Mouse (Mus musculus) CH12.LX (cell line): ENCODE results near the gene Cabp1. TPM values are rescaled to one million over a fixed set of nuclear protein-coding genes. Genes with fewer than 3 reads are reported as not detected.

ENCODE experiments used
- DNase-seq: peaks from one replicate; pipeline ENCODE4 v3.0.0-alpha.2; 2013; ENCODE audit errors: extremely low read depth
- H3K27ac ChIP-seq: 2 replicates; pipeline ENCODE4 v1.5.1; 2012; ENCODE audit warnings: low read depth, mild to moderate bottlenecking, control low read depth, moderate library complexity; ENCODE audit not compliant: insufficient read depth
- H3K27me3 ChIP-seq: replicated peaks from 2 replicates; pipeline ENCODE3; 2012; ENCODE audit warnings: inconsistent platforms
- H3K36me3 ChIP-seq, 2 experiments: replicated peaks in 1 of 2; 2 replicates each; pipeline versions ENCODE3 to v1.6.1; 2012; ENCODE audit warnings: inconsistent platforms in 1 of 2, low read length in 1 of 2, mild to moderate bottlenecking in 1 of 2, mixed read lengths in 1 of 2, moderate library complexity in 1 of 2; ENCODE audit not compliant: control insufficient read depth in 1 of 2, insufficient read depth in 1 of 2
- H3K4me1 ChIP-seq, 2 experiments: 2 replicates each; pipeline ENCODE4 v1.6.1; 2012; ENCODE audit warnings: inconsistent platforms in 1 of 2, moderate library complexity in 1 of 2; ENCODE audit not compliant: insufficient read depth in 2 of 2, control insufficient read depth in 1 of 2
- H3K4me2 ChIP-seq: 2 replicates; pipeline ENCODE4 v1.6.1; 2012; ENCODE audit warnings: low read depth, mild to moderate bottlenecking, control low read depth; ENCODE audit not compliant: poor library complexity, insufficient read depth, severe bottlenecking
- H3K4me3 ChIP-seq, 3 experiments: fragments of 150-350 bp in 1 of 3; sonication (generic) in 1 of 3; replicated peaks in 1 of 3; 2 replicates each; pipeline versions ENCODE3 to v1.5.1; 2011 to 2012; ENCODE audit warnings: low read depth in 2 of 3, low read length in 2 of 3, mild to moderate bottlenecking in 2 of 3, moderate library complexity in 2 of 3, control low read depth in 1 of 3, improper control_type of control experiment in 1 of 3, inconsistent platforms in 1 of 3, mixed read lengths in 1 of 3; ENCODE audit not compliant: poor library complexity in 1 of 3
- H3K79me2 ChIP-seq: replicated peaks from 2 replicates; pipeline ENCODE4 v1.6.1; 2012; ENCODE audit warnings: mild to moderate bottlenecking, moderate library complexity; ENCODE audit not compliant: control insufficient read depth, poor library complexity, insufficient read depth, severe bottlenecking; ENCODE audit errors: extremely low read depth
- H3K9ac ChIP-seq: 2 replicates; pipeline ENCODE4 v1.6.1; 2012; ENCODE audit warnings: low read depth, mild to moderate bottlenecking, control low read depth, moderate library complexity; ENCODE audit not compliant: insufficient read depth
- H3K9me3 ChIP-seq: replicated peaks from 2 replicates; pipeline ENCODE3; 2012; ENCODE audit warnings: low read length, inconsistent platforms, mixed read lengths
- CTCF ChIP-seq, 2 experiments: IDR thresholded peaks in 1 of 2; conservative IDR thresholded peaks in 1 of 2; 2 replicates each; pipeline ENCODE4 v1.5.1; 2011 to 2012; ENCODE audit warnings: low read depth in 2 of 2, low read length in 2 of 2, improper control_type of control experiment in 1 of 2, inconsistent platforms in 1 of 2, mild to moderate bottlenecking in 1 of 2, moderate library complexity in 1 of 2
- ELF1 ChIP-seq: IDR thresholded peaks from 2 replicates; pipeline ENCODE4 v1.6.1; 2014; ENCODE audit warnings: low read depth, mild to moderate bottlenecking, inconsistent platforms, low read length, improper control_type of control experiment
- HCFC1 ChIP-seq: IDR thresholded peaks from 2 replicates; pipeline ENCODE4 v1.6.1; 2012; ENCODE audit warnings: low read depth, mild to moderate bottlenecking, inconsistent platforms, low read length, improper control_type of control experiment
- JUND ChIP-seq: conservative IDR thresholded peaks from 2 replicates; pipeline ENCODE4 v1.6.1; 2011; ENCODE audit warnings: low read depth, low read length, improper control_type of control experiment
- MAX ChIP-seq: IDR thresholded peaks from 2 replicates; pipeline ENCODE4 v1.6.1; 2011; ENCODE audit warnings: low read length, improper control_type of control experiment
- MXI1 ChIP-seq: IDR thresholded peaks from 2 replicates; pipeline ENCODE4 v1.6.1; 2011; ENCODE audit warnings: mild to moderate bottlenecking, low read depth, low read length, improper control_type of control experiment
- MYC ChIP-seq: IDR thresholded peaks from 2 replicates; pipeline ENCODE4 v1.6.1; 2011; ENCODE audit warnings: low read depth, mild to moderate bottlenecking, improper control_type of control experiment, low read length
- NELFE ChIP-seq: IDR thresholded peaks from 2 replicates; pipeline ENCODE4 v1.6.1; 2011; ENCODE audit warnings: low read depth, low read length, improper control_type of control experiment
- NRF1 ChIP-seq: IDR thresholded peaks from 2 replicates; pipeline ENCODE4 v1.6.1; 2014; ENCODE audit warnings: low read depth, mild to moderate bottlenecking, inconsistent platforms, low read length, improper control_type of control experiment, moderate library complexity
- POLR2A ChIP-seq: IDR thresholded peaks from 2 replicates; pipeline ENCODE4 v1.6.1; 2011; ENCODE audit warnings: low read depth, mild to moderate bottlenecking, improper control_type of control experiment, low read length
- POLR2AphosphoS2 ChIP-seq: IDR thresholded peaks from 2 replicates; pipeline ENCODE4 v1.6.1; 2011; ENCODE audit warnings: low read depth, low read length, improper control_type of control experiment
- RCOR1 ChIP-seq: conservative IDR thresholded peaks from 2 replicates; pipeline ENCODE4 v1.6.1; 2012; ENCODE audit warnings: low read depth, mild to moderate bottlenecking, inconsistent platforms, low read length, improper control_type of control experiment
- SIN3A ChIP-seq: IDR thresholded peaks from 2 replicates; pipeline ENCODE4 v1.6.1; 2012; ENCODE audit warnings: low read length, improper control_type of control experiment, inconsistent platforms
- TBP ChIP-seq: conservative IDR thresholded peaks from 2 replicates; pipeline ENCODE4 v1.6.1; 2011; ENCODE audit warnings: low read depth, low read length, improper control_type of control experiment
- TCF12 ChIP-seq: IDR thresholded peaks from 2 replicates; pipeline ENCODE4 v1.6.1; 2014; ENCODE audit warnings: low read depth, mild to moderate bottlenecking, inconsistent platforms, low read length, improper control_type of control experiment
- ZKSCAN1 ChIP-seq: IDR thresholded peaks from 2 replicates; pipeline ENCODE4 v1.6.1; 2012; ENCODE audit warnings: low read depth, inconsistent platforms, low read length, improper control_type of control experiment, borderline replicate concordance
- ZMIZ1 ChIP-seq: IDR thresholded peaks from 2 replicates; pipeline ENCODE4 v1.6.1; 2012; ENCODE audit warnings: low read depth, mild to moderate bottlenecking, inconsistent platforms, low read length, improper control_type of control experiment
- ZNF384 ChIP-seq: IDR thresholded peaks from 2 replicates; pipeline ENCODE4 v1.6.1; 2012; ENCODE audit warnings: low read depth, low read length, improper control_type of control experiment, inconsistent platforms
- dilution Hi-C: fragments of 300-500 bp; cut with MboI; formaldehyde crosslinking; loops from 2 replicates; pipeline ENCODE4 v1.14.3; 2020; ENCODE audit warnings: low sequenced_read_pairs; ENCODE audit not compliant: extremely low pct_unique_long_range_greater_than_20kb, extremely low pct_ligation_motif_present
- in situ Hi-C: fragments of 300-500 bp; cut with MboI; formaldehyde crosslinking; loops from 3 replicates; pipeline ENCODE4 v1.14.3; 2019; ENCODE audit warnings: low sequenced_read_pairs, low pct_ligation_motif_present, low pct_unique_long_range_greater_than_20kb, mixed read lengths
- polyA plus RNA-seq: library from polyadenylated mRNA; unstranded; fragments of >175 nt; gene quantifications from 2 replicates; pipeline ENCODE4 v1.2.1, GENCODE M21; 2012; ENCODE audit warnings: low read depth; ENCODE audit not compliant: insufficient read length
- total RNA-seq, 2 experiments: library from RNA; depleted of rRNA; stranded (reverse); fragments of 300-350 nt in 1 of 2; fragments of >200 nt in 1 of 2; gene quantifications; 2 replicates each; pipeline ENCODE4 v1.2.3; 2012 to 2014

Cabp1 gene
- total and polyA plus RNA-seq, 3 experiments: 0.59 to 1.8 (median 1.7) TPM

- no peaks in the 10 kb centered on the region for H3K79me2 ChIP-seq
- peaks cover 3% of the 10 kb centered on the region for H3K9me3 ChIP-seq
- dilution Hi-C loops: no loop called here
- H3K9ac ChIP-seq: no peak overlapping the region
- in situ Hi-C loops: no loop called here
- H3K36me3 ChIP-seq: no peaks in the 10 kb centered on the region
- peaks cover 71% of the 10 kb centered on the region for H3K27me3 ChIP-seq
- peaks cover 0 to 16% of the 10 kb centered on the region in 2 experiments; a peak in 2 of 4 replicates for H3K4me1 ChIP-seq
- no peak for DNase-seq
- TF ChIP-seq SIN3A: peak; percentile 67
- TF ChIP-seq MAX: no peak
- peak overlapping the region; percentile 94 for H3K4me2 ChIP-seq
- no peak overlapping the region for H3K27ac ChIP-seq
- peak overlapping the region in 2 of 3 experiments; percentile 44 to 58 for H3K4me3 ChIP-seq
These were observed 955 bp downstream of the Cabp1 start for GRCm38 (mm10) chr5:115193226-115193625.

GRCm38 (mm10) chr5:115192828-115193195 lies 1.4 kb downstream of the Cabp1 start:
- Histone ChIP-seq H3K79me2 (no peaks in the 10 kb centered on the region), H3K9me3 (peaks cover 3% of the 10 kb centered on the region), H3K27ac (no peak overlapping the region), H3K4me2 (peak overlapping the region; percentile 94), H3K4me1 (peaks cover 0 to 16% of the 10 kb centered on the region in 2 experiments; a peak in 2 of 4 replicates), H3K9ac (no peak overlapping the region), H3K27me3 (peaks cover 71% of the 10 kb centered on the region), H3K36me3 (no peaks in the 10 kb centered on the region), H3K4me3 (no peak overlapping the region)
- dilution Hi-C loops: no loop called here
- in situ Hi-C loops: no loop called here
- no peak for TF ChIP-seq RCOR1
- no peak for TF ChIP-seq NRF1
- TF ChIP-seq POLR2A: no peak
- TF ChIP-seq NELFE: no peak
- no peak for TF ChIP-seq POLR2AphosphoS2
- TF ChIP-seq ZMIZ1: no peak
- TF ChIP-seq SIN3A: no peak
- no peak for TF ChIP-seq ZNF384
- TF ChIP-seq TCF12: no peak
- no peak for TF ChIP-seq MAX
- no peak for TF ChIP-seq ELF1
- TF ChIP-seq HCFC1: no peak
- no peak for TF ChIP-seq JUND
- TF ChIP-seq MYC: no peak
- no peak for TF ChIP-seq CTCF (conservative IDR thresholded peaks at IDR 0.05 in 1 of 2, IDR thresholded peaks at IDR 0.05 in 1 of 2; ENCODE audit: low read depth in 2 of 2, low read length in 2 of 2)
- no peak for TF ChIP-seq TBP
- TF ChIP-seq ZKSCAN1: no peak
- no peak for TF ChIP-seq MXI1
- no peak for DNase-seq
